Mouse (Mus musculus) lung, adult 10 weeks (tissue): ENCODE results near the gene Nufip2. TPM values are rescaled to one million over a fixed set of nuclear protein-coding genes. Genes with fewer than 3 reads are reported as not detected.

Experiments used
- polyA plus RNA-seq: library from polyadenylated mRNA; stranded (reverse); fragments of 350-450 nt; fragmentation: Illumina TruSeq; extraction: RNeasy Lipid Tissue Mini Kit (QIAGEN cat#74804); gene quantifications from one replicate; pipeline ENCODE4 v1.2.3, GENCODE M21; 2014; ENCODE audit warnings: low read depth, low replicate concordance; ENCODE audit not compliant: insufficient read depth

Nufip2 gene
- polyA plus RNA-seq: 9.2 TPM

DNA sequence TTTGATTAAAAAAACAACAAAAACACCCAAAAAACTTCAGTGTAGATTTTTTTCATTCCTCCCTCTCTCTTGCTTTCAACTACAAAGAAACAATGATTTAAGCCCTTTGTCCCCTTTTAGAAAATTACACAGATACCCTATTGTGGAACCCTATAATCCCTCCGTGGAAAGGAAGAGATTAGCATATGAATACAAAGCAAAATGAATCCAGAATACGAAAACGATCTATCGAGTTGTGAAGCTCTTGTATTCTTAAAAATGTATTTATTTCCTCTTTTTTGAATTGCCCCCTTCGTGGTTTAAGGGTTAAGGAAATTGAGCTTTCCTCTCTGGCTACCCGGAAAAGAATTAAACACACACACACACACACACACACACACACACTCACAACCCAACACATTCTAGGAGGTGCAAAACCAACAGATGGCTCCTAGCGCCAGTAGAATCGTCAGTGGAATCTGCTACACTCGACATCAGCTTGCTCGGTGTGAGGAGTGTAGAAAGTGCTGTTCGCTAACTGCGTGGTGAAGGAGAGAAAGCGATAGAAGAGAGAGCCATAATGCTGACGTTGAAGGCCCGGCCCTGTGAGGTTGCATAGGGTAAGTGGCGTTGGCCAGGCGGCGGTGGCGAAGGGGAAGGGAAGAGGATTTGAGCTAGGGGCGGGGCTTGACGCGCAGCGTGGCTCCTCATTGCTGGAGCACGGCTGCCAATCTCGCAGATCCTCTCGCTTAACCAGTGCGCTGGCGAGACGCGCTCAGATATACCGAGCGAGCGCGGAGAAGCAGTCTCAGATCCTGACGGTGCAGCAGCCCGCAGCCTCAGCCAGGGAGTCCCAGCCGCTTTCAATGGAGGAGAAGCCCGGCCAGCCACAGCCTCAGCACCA, at the start of gene Nufip2:
Gene Nufip2 (plus strand): TSS at position 773 of the 883 bp plus-strand sequence.

DNA sequence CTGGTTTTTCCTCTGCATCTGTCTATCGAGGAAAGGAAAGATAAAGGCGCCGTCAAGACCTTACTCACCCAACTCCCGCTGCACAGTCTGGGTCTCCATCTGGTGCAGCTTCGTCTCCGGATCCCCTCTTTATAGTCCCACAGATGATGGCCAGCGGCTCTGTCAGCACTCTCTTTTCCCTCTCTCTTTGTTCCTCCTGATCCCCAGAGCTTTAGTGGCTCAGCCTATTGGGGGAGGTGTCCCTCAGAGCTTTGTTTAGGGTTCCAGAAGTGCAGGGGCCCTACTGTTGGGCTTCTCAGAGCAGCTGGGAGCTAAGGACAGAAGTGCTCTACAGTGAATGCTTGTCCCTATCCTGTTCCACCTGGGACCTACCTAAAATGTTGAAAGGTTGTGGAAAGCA, 39.2 kb downstream of the Nufip2 start, which contains the start of gene Cryba1:
Gene Cryba1 (minus strand): TSS at position 101 of the 400 bp plus-strand sequence.

DNA sequence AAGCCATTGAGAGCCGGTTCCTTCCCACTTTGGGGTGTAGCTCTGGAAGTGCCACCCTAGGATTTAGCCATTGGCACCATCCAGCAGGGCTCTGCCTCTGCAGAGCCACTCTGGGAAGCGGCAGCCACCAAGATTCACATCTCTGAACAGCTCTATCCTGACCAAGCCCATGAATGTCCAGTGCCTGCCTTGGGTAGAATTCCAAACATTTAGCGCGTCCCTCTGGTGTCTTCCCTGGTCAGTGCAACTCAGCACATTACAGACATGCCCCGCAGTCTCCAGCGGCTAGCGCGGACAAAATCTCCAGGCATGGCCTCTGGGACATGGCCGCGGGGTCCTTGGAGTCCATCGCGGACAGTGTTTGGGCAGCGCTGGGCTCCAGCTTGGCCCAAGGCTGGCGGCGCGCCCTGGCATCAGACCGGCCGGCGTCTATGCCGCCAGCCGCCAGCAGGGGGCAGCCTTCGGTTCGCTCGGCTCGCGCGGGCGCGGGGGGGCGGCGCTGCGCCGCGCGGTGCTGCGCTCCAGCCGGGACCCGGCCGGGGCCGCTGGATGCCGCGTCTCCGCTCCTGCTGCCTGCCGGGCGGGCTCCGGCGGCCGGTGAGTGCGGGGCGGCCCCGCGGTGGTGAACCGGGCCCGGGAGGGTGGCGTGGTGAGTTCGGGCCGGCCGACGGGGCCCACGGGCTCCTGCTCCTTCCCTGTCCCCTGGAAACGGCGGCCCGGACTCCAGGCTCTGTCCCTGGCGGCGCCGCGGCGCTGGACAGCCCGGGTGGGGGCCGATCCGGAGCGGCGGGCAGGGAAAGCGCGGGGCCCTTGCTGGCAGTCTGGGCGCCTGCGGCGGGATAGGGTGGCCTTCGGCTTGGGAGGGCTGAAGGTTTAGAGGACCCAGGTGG, 77.1 kb downstream of the Nufip2 start, which contains the start of gene Myo18a:
Gene Myo18a (plus strand): TSS at position 464 of the 890 bp plus-strand sequence.

DNA sequence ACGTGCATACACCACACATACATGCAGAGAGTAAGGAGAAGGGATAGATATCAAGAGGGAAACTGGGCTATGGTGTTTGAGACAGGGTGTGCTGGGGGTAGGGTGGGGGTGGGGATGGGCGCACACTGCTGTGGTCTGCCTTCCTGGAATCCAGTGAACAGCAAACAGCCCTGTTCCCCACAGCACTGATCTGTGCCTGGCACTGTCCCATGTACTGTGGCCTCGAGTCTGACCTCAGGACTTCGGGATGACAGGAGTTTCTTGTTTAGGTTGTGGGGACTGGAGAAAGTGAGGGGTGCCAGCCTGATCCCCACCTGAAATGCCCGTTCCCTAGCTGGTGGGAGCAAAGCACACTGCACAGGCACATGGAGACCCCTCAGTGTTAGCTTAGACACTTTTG, 101.8 kb downstream of the Nufip2 start, which contains the start of gene Gm10277:
Gene Gm10277 (minus strand): TSS at position 41 of the 400 bp plus-strand sequence.

Other genes starting within 250 kb of the Nufip2 start
- 2.5 TPM for gene Coro6, start 223.7 kb upstream of the Nufip2 start, polyA plus RNA-seq
- 3.6 TPM for gene Ankrd13b, start 196.5 kb upstream of the Nufip2 start, polyA plus RNA-seq
- gene Git1, start 192.6 kb upstream of the Nufip2 start, polyA plus RNA-seq: 29.5 TPM
- gene Abhd15, start 171.0 kb upstream of the Nufip2 start, polyA plus RNA-seq: 1.4 TPM
- gene Trp53i13, start 170.2 kb upstream of the Nufip2 start, polyA plus RNA-seq: 20.2 TPM
- gene Gm10392, start 167.0 kb upstream of the Nufip2 start, polyA plus RNA-seq: not detected
- gene Taok1, start 78.3 kb upstream of the Nufip2 start, polyA plus RNA-seq: 8.6 TPM
- gene Cryba1, start 39.1 kb downstream of the Nufip2 start, polyA plus RNA-seq: not detected
- 24.3 TPM for gene Myo18a, start 77.1 kb downstream of the Nufip2 start, polyA plus RNA-seq
- gene Gm10277, start 101.6 kb downstream of the Nufip2 start, polyA plus RNA-seq: not detected
- gene Pipox, start 207.9 kb downstream of the Nufip2 start, polyA plus RNA-seq: 0.76 TPM
- gene Sez6, start 244.6 kb downstream of the Nufip2 start, polyA plus RNA-seq: not detected